Mouse (Mus musculus): ENCODE measurements around the gene Npepps. TPM values are rescaled to one million over a fixed set of nuclear protein-coding genes. Genes with fewer than 3 reads are reported as not detected.
"Not testable (repeated sequence)": the region's sequence is repeated elsewhere in the genome, so short reads cannot be mapped to it uniquely, and the experiment has no call there.

Gene Npepps
- polyA plus RNA-seq, 1 experiment from 2014 or later = 86.5 TPM

GRCm38 (mm10) chr11:97312871-97313270 is 32.4 kb upstream of the Npepps start:
- not testable (repeated sequence) for H3K4me2 ChIP-seq (ENCODE audit: low read depth, low read length); H3K4me3 ChIP-seq (ENCODE audit: low read length)
- 69% methylated on average over 1 of the region's 1 CpGs for WGBS

GRCm38 (mm10) chr11:97310895-97311631 is 30.6 kb upstream of the Npepps start:
- no peak for ATAC-seq (ENCODE audit: low read depth)
- WGBS = 5% methylated on average over 18 of the region's 18 CpGs
- peaks cover 16% of the 10 kb centered on the region for H3K4me1 ChIP-seq (replicated peaks; ENCODE audit: control insufficient read depth, insufficient read depth, low read length)
- peak overlapping the region; percentile 73 for H3K4me2 ChIP-seq (ENCODE audit: low read depth, low read length)
- H3K9me3 ChIP-seq (ENCODE audit: control insufficient read depth, low read length) = no peaks in the 10 kb centered on the region
- H3K36me3 ChIP-seq (ENCODE audit: control insufficient read depth, insufficient read depth, low read length) = no peaks in the 10 kb centered on the region
- peak overlapping the region; percentile 40 for H3K4me3 ChIP-seq (ENCODE audit: low read length)
- peak overlapping the region; percentile 91 for H3K27ac ChIP-seq (ENCODE audit: low read length)
- peak overlapping the region; percentile 68 for H3K9ac ChIP-seq (ENCODE audit: low read length)
- H3K27me3 ChIP-seq (ENCODE audit: control insufficient read depth, insufficient read depth, low read depth, low read length) = no peaks in the 10 kb centered on the region

More at GRCm38 (mm10) chr11:97312871-97313270, 32.4 kb upstream of the Npepps start:
- H3K9me3 ChIP-seq (ENCODE audit: control insufficient read depth, low read length); H3K9ac ChIP-seq (ENCODE audit: low read length); H3K36me3 ChIP-seq (ENCODE audit: control insufficient read depth, insufficient read depth, low read length); ATAC-seq (ENCODE audit: low read depth); H3K27me3 ChIP-seq (ENCODE audit: control insufficient read depth, insufficient read depth, low read depth, low read length); H3K27ac ChIP-seq (ENCODE audit: low read length): not testable (repeated sequence)
- peaks cover 21% of the 10 kb centered on the region for H3K4me1 ChIP-seq (replicated peaks; ENCODE audit: control insufficient read depth, insufficient read depth, low read length)

- H3K4me1 ChIP-seq (replicated peaks; ENCODE audit: control insufficient read depth, insufficient read depth, low read length) = peaks cover 15% of the 10 kb centered on the region
- no peaks in the 10 kb centered on the region for H3K27me3 ChIP-seq (ENCODE audit: control insufficient read depth, insufficient read depth, low read depth, low read length)
- peak; percentile 80 for ATAC-seq (ENCODE audit: low read depth)
- peak overlapping the region; percentile 73 for H3K4me2 ChIP-seq (ENCODE audit: low read depth, low read length)
- H3K9ac ChIP-seq (ENCODE audit: low read length) = peak overlapping the region; percentile 64
- H3K36me3 ChIP-seq (ENCODE audit: control insufficient read depth, insufficient read depth, low read length) = no peaks in the 10 kb centered on the region
- peak overlapping the region; percentile 46 for H3K4me3 ChIP-seq (ENCODE audit: low read length)
- peak overlapping the region; percentile 85 for H3K27ac ChIP-seq (ENCODE audit: low read length)
- no peaks in the 10 kb centered on the region for H3K9me3 ChIP-seq (ENCODE audit: control insufficient read depth, low read length)
- WGBS = under 1% methylated on average over 25 of the region's 25 CpGs
Observed at GRCm38 (mm10) chr11:97309911-97310571, 29.6 kb upstream of the Npepps start.

GRCm38 (mm10) chr11:97309451-97309836 is 29.0 kb upstream of the Npepps start:
- H3K4me1 ChIP-seq (replicated peaks; ENCODE audit: control insufficient read depth, insufficient read depth, low read length) = peaks cover 13% of the 10 kb centered on the region
- peak overlapping the region; percentile 46 for H3K4me3 ChIP-seq (ENCODE audit: low read length)
- ATAC-seq (ENCODE audit: low read depth) = peak; percentile 90
- whole genome bisulfite sequencing = 1% methylated on average over 9 of the region's 9 CpGs
- H3K4me2 ChIP-seq (ENCODE audit: low read depth, low read length) = peak overlapping the region; percentile 73
- H3K9me3 ChIP-seq (ENCODE audit: control insufficient read depth, low read length) = no peaks in the 10 kb centered on the region
- H3K27me3 ChIP-seq (ENCODE audit: control insufficient read depth, insufficient read depth, low read depth, low read length) = no peaks in the 10 kb centered on the region
- no peaks in the 10 kb centered on the region for H3K36me3 ChIP-seq (ENCODE audit: control insufficient read depth, insufficient read depth, low read length)
- H3K9ac ChIP-seq (ENCODE audit: low read length) = peak overlapping the region; percentile 64
- H3K27ac ChIP-seq (ENCODE audit: low read length) = peak overlapping the region; percentile 85

GRCm38 (mm10) chr11:97308806-97309450 is 28.5 kb upstream of the Npepps start:
- H3K4me3 ChIP-seq (ENCODE audit: low read length) = no peak overlapping the region; the same call in 1 of the 2 replicates
- 26% methylated on average over 3 of the region's 3 CpGs for WGBS
- no peak overlapping the region for H3K9ac ChIP-seq (ENCODE audit: low read length)

GRCm38 (mm10) chr11:97307294-97308069 is 27.0 kb upstream of the Npepps start:
- no peaks in the 10 kb centered on the region for H3K36me3 ChIP-seq (ENCODE audit: control insufficient read depth, insufficient read depth, low read length)
- peaks cover 18% of the 10 kb centered on the region for H3K4me1 ChIP-seq (replicated peaks; ENCODE audit: control insufficient read depth, insufficient read depth, low read length)
- no peak overlapping the region for H3K9ac ChIP-seq (ENCODE audit: low read length)
- ATAC-seq (ENCODE audit: low read depth) = no peak
- H3K9me3 ChIP-seq (ENCODE audit: control insufficient read depth, low read length) = no peaks in the 10 kb centered on the region
- H3K27ac ChIP-seq (ENCODE audit: low read length) = no peak overlapping the region
- no peak overlapping the region for H3K4me2 ChIP-seq (ENCODE audit: low read depth, low read length)
- no peaks in the 10 kb centered on the region for H3K27me3 ChIP-seq (ENCODE audit: control insufficient read depth, insufficient read depth, low read depth, low read length)
- no peak overlapping the region for H3K4me3 ChIP-seq (ENCODE audit: low read length)
- WGBS = 91% methylated on average over 11 of the region's 11 CpGs

More at GRCm38 (mm10) chr11:97308806-97309450, 28.5 kb upstream of the Npepps start:
- no peaks in the 10 kb centered on the region for H3K36me3 ChIP-seq (ENCODE audit: control insufficient read depth, insufficient read depth, low read length)
- no peak for ATAC-seq (ENCODE audit: low read depth)
- no peaks in the 10 kb centered on the region for H3K9me3 ChIP-seq (ENCODE audit: control insufficient read depth, low read length)
- peaks cover 13% of the 10 kb centered on the region for H3K4me1 ChIP-seq (replicated peaks; ENCODE audit: control insufficient read depth, insufficient read depth, low read length)
- no peaks in the 10 kb centered on the region for H3K27me3 ChIP-seq (ENCODE audit: control insufficient read depth, insufficient read depth, low read depth, low read length)
- H3K27ac ChIP-seq (ENCODE audit: low read length) = no peak overlapping the region; the same call in 1 of the 2 replicates
- peak overlapping the region; percentile 73 for H3K4me2 ChIP-seq (ENCODE audit: low read depth, low read length)

- no peak overlapping the region for H3K4me3 ChIP-seq (ENCODE audit: low read length)
- WGBS = 43% methylated on average over 5 of the region's 5 CpGs
- H3K9me3 ChIP-seq (ENCODE audit: control insufficient read depth, low read length) = no peaks in the 10 kb centered on the region
- H3K27ac ChIP-seq (ENCODE audit: low read length) = no peak overlapping the region
- no peak overlapping the region for H3K9ac ChIP-seq (ENCODE audit: low read length)
- no peaks in the 10 kb centered on the region for H3K27me3 ChIP-seq (ENCODE audit: control insufficient read depth, insufficient read depth, low read depth, low read length)
- H3K36me3 ChIP-seq (ENCODE audit: control insufficient read depth, insufficient read depth, low read length) = no peaks in the 10 kb centered on the region
- H3K4me1 ChIP-seq (replicated peaks; ENCODE audit: control insufficient read depth, insufficient read depth, low read length) = peaks cover 17% of the 10 kb centered on the region
- no peak for ATAC-seq (ENCODE audit: low read depth)
- no peak overlapping the region for H3K4me2 ChIP-seq (ENCODE audit: low read depth, low read length)
Observed at GRCm38 (mm10) chr11:97304631-97305030, 24.2 kb upstream of the Npepps start.

GRCm38 (mm10) chr11:97302231-97302781 is 21.9 kb upstream of the Npepps start:
- H3K4me2 ChIP-seq (ENCODE audit: low read depth, low read length) = no peak overlapping the region
- no peak overlapping the region for H3K9ac ChIP-seq (ENCODE audit: low read length)
- ATAC-seq (ENCODE audit: low read depth) = peak; percentile 84
- H3K4me3 ChIP-seq (ENCODE audit: low read length) = no peak overlapping the region
- no peaks in the 10 kb centered on the region for H3K27me3 ChIP-seq (ENCODE audit: control insufficient read depth, insufficient read depth, low read depth, low read length)
- peaks cover 17% of the 10 kb centered on the region for H3K4me1 ChIP-seq (replicated peaks; ENCODE audit: control insufficient read depth, insufficient read depth, low read length)
- peak overlapping the region; percentile 82 for H3K27ac ChIP-seq (ENCODE audit: low read length)
- H3K9me3 ChIP-seq (ENCODE audit: control insufficient read depth, low read length) = no peaks in the 10 kb centered on the region
- WGBS = 10% methylated on average over 7 of the region's 7 CpGs
- H3K36me3 ChIP-seq (ENCODE audit: control insufficient read depth, insufficient read depth, low read length) = no peaks in the 10 kb centered on the region
